Mouse (Mus musculus): ENCODE measurements at regions not wholly inside any gene's neighbourhood (a gene's known extent, or its start where the extent isn't known, plus 50 kb on each side); places are given as distances from the start of the nearest gene placed in this dataset.

GRCm38 (mm10) chr14:78372102-78372501, 64.3 kb upstream of the Tnfsf11 start:
- DNase-seq (ENCODE audit: low spot score in 2 of 2) = no peak

GRCm38 (mm10) chr14:78368881-78369280, 61.0 kb upstream of the Tnfsf11 start:
- no peak for DNase-seq (ENCODE audit: low spot score in 2 of 2)

- no peak for DNase-seq (ENCODE audit: low spot score in 2 of 2)
Observed at GRCm38 (mm10) chr14:78364822-78365221, 57.0 kb upstream of the Tnfsf11 start.

- no peak for DNase-seq (ENCODE audit: low spot score in 2 of 2)
Observed at GRCm38 (mm10) chr14:78363123-78363522, 55.3 kb upstream of the Tnfsf11 start.
